Mouse (Mus musculus) ovary, postnatal 36 days (tissue): ENCODE results near the gene Sptb.

ENCODE experiments used
- DNase-seq: peaks from one replicate; pipeline ENCODE4 v3.0.0; 2022; ENCODE audit warnings: low spot score, mixed read lengths

Gene Sptb

DNA sequence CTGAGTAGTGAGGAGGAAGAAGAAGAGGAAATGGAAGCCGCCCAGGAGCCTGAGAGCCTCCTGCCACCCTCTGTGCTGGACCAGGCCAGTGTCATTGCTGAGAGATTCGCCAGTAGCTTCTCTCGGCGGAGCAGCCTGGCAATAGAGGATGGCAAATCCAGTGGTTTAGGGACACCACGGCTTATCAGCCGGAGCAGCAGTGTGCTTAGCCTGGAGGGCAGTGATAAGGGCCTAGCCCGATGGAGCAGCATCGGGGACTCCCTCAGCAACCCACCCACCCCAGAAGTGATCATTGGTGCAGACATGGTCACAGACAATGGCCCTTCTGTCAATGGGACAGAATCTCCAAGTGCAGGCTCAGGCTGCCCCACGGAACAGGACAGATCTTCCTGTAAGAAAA is 134.3 kb downstream of the Sptb start:
- no peak for DNase-seq

- DNase-seq, result no peak
Measured at GRCm38 (mm10) chr12:76574815-76575214, 135.5 kb downstream of the Sptb start.

DNA sequence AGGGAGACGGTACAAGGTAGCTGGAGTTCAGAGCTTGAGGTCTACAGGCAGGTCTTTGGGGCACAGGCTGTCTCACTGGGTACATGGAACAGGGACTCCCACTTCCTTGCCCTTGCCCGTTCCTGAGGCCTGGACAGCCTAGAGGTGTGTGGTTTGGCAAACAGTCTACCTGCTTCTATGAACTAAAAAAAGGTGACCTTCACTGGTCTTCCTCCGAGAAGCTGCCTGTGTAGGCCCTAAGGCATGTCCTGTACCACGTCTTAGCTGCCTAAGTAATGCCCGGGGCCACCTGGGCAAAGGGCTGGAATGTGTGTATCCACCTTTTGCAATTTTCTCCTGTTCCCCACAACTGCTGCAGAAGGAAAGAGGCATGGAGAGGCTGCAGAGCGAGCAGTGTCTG is 137.0 kb downstream of the Sptb start:
- no peak for DNase-seq

GRCm38 (mm10) chr12:76572261-76573251 is 137.8 kb downstream of the Sptb start:
- DNase-seq, result no peak

DNA sequence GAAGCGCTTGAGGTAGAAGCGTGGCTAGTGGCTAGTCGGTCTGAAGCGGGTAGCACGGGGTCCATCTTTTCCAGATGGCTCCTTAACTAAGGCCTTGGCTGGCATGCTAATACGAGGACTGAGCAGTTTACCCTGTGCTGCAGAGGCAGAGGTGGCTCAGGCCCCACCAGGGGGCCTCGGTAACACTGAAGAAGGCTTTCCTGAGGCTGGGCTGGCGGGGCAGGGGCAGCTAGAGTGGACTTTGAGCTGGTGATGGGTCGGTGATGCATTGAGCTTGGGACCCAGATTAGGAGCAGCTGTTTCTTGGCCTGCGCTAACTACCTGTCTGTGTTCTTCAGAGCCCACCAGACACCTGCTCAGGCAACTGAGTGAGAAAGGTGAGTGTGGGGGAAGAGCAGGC is 139.1 kb downstream of the Sptb start:
- DNase-seq, result no peak

DNA sequence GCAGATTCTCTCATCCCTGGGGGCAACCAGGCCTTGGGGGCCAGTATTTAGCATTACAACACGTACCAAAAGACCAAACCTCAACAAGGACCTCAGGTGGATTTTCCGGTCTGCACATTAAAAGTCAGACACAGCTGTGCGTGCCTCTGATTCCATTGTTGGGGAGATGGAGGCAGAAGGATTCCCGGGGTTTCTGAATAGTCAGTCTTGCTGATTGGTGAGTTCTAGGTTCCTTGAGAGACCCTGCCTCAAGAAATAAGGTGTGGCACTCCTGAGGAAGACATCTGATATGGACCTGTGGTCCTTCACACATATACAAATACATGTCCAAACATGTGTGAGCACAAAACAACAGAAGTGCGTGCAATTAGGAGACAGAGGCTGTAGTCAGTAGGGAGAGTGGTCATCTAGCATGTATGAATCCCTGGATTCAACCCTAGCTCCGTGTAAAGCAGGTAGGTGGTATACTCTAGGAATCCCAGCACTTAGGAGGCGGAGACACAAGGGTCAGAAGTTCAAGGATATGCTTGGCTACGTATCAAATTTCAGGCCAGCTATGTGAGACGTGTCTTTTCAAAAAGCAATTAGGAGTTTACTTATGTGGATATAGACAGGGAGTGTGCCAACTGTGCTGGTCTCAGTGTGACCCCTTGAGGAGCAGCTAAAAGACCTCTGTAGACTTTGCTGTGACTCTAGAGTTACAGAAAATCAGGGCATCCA is 140.0 kb downstream of the Sptb start:
- DNase-seq, result no peak

DNA sequence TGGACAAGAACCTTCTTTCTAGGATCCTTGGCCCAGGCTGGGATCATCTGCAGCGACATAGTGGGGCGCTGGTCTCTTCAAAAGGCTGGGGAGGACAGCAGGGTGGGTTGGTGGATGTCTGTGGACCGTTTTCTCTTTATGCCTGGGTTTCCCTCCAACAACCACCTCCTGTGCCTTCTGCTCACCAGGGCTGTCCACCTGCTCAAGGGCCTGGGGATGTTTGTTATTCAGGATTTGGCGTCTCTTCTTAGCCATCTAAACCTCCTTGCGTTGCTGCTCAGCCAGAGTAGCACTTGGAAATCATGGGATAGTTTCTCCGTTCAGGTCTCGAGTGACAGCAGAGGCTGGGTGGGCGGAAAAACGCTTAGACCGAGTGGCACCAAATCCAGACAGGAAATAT is 144.1 kb downstream of the Sptb start:
- no peak for DNase-seq

DNA sequence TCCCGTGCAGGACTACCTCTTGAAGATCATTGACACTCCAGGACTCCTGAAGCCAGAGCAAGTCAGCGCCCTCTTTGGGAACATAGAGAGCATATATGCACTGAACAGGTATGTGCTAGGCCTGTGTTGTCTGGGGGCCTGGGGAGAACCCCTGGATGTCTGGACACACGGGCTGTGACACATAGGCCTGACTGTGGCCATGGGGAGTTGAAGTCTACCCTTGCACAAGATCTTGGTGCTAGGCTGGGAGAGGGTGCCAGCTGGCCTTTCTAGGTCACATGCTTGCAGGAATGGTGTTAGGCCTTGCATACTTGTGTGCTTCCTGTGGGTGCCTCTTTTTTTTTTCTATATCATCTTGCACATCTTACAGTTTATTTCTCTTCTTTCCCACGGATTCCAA is 148.2 kb downstream of the Sptb start:
- DNase-seq, result no peak

DNA sequence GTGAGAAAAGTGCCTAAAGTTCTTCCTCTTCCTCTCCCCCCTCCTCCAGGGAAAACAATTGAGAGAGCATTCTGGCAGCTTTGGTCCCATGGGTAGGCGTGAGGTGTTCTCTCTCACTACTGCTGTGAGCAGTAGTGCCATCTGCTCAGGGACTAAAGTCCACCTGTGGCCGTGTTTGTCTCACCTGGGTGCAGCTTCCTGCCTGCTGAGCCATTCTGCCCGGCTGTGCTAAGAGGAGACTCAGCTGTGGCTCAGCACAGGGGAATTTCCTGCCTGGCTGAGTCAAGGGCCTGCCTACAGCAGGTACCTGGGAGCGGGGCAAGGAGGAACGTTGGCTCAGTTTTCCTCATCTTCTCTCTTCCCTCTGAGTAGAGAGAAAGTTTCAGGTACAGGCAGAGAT is 152.1 kb downstream of the Sptb start:
- DNase-seq, result no peak

- no peak for DNase-seq
Measured at GRCm38 (mm10) chr12:76556745-76557389, 153.5 kb downstream of the Sptb start.

GRCm38 (mm10) chr12:76556187-76556586 is 154.2 kb downstream of the Sptb start:
- DNase-seq, result no peak

DNA sequence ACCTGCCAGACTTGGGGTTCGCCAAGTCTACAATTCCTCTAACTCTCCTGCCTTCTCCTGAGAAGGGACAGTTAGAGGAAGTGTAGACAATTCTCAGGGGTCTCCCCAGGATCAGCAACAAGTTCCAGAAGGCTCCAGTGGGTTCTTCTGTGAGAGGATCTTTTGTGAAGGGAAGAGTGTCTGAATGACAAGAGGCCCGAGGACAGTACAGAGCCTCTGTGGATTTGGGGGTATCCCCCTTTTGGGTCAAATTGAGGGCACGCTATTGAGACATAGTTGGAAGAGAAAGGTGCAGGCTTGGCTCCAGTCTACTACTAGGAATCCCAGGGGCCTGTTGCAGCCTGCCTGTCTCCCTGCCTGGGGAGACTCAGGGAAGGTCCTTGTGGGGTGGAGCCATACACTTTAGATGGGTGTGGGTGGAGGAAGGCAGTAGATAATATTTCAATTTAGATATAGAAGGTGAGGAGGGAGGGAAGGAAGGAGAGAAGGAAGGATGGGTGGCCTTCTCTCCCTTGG is 155.4 kb downstream of the Sptb start:
- DNase-seq, result no peak

DNA sequence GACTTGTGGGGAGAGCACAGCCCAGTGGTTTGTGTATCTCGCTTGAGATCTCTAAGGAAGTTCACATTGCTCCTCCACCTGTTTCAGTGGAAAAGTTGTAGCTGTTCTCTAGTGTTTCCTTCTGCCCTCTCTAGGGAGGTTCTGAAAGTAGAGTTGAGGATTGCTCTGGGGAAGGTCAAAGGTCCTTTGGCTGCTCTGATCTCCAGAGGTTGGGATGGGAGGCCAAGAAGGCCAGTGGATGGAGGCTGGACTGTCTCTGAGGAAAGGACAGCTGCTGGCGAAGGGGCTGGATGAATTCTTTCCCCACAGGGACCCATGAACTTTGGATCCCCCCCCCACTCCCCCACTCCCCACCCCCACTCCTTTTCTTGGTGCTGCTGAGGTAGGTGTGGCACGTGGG is 156.0 kb downstream of the Sptb start:
- no peak for DNase-seq

DNA sequence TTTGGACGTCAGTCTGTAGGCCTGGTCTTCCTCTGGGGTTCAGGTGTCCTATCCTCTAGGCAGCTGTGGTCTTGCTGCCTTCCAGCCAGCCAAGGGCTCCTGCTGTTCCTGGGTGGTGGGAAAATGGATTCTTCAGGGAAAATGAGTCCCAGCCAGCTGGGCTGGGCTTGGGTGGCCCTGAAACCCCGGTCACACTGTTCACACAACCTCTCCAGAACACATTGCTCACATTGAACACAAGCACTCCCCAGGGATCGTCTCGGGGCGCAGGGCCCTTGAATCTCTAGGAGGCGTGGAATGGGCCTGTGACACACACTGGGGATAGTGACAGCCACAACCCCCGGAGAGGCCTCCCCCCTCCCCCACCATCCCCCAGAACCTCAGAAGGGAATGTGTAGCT is 156.4 kb downstream of the Sptb start:
- DNase-seq, result no peak

- no peak for DNase-seq
Measured at GRCm38 (mm10) chr12:76552958-76553357, 157.4 kb downstream of the Sptb start.

- DNase-seq, result no peak
Measured at GRCm38 (mm10) chr12:76552321-76552720, 158.0 kb downstream of the Sptb start.

DNA sequence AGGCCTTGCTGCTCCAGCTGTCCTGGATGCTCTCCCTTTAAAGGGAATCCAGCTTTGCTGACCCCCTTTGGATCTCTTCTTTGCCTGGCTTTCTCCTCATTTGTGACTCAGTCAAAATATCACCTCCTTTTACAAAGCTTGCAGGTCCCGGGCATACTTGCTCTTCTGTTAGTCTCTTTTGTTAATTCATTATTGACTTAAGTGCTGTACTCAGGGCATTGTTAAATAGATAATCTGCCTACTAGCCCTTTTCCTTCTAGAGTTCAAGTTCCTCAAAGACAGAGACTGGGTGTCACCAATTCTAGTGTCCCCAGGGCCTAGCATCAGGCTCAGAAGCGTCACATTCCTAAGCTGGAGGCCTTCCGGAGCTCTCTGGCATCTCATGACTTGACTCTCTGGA is 161.1 kb downstream of the Sptb start:
- DNase-seq, result no peak

- no peak for DNase-seq
Measured at GRCm38 (mm10) chr12:76548082-76548423, 162.3 kb downstream of the Sptb start.

DNA sequence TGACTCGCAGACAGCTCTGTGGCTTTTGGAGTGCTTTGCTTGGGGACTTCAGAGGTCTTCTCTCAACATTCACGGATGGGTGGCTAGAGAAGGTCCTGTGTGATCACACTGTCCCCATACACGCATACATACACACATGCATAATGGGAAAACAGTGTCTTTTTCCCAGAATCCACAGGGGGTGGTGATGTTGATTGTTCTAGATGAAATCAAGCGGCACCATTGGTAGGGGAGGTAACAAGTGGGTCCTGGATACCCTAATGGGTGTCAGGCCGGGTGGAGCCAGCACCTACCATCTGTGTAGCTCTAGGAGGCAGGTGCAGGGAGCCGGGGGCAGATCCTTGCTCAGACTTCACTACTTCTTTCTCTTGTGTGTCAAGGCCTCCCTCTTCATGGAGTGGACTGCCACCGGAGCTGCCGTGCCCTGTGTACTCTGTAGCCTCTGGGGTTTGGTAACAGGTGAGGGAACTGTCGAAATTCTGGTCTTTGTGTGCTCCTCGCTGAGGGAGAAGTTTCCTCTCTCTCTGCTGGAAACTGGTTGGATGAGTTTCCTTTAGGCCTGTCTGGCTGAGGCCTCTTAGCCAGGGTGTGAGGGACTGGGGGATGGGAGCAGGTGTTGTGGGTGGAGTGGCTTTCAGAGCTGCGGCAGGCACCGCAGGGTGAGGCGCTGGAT is 162.8 kb downstream of the Sptb start:
- DNase-seq, result no peak

DNA sequence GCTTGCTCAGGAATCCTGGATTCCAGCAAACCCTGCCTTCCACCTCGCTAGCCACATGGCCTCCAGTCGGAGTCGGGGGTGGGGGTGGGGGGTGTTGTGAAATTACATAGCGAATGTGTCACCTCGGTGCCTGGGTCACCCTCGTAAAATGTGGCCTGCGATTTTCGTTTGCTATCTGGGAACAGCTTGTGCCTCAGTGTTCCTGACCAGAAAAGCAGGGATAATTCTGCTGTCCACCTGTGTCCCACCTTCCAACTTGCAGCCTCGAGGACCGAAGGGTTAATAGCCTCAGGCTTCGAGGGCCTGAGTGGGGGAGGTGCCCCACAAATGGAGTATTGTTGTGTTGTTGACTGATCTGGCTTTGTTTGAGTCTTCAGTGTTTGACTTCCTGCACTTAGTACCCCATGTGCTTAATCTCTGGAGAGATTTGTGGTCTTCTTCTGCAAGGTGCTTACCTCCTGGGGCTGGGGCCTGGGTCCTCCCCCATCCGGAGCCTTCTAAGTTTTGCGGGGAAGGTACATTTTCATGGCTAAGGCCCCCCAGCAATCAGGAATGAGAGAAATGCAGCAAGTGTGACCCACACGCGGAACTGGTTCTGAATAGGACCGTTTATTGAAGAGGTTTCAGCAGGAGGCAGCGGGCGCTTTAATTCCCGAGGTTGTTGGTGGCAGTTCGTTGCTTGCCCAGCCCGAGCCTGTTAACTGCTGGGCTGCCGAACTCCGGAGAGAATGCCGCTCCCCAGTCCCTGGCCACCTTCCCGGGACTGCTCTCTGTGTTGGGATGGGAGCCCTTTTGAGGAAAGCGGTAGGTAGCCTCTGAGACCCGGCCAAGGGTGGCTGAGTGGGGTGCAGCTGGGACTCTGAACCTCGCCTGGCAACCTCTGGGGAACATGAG is 163.7 kb downstream of the Sptb start:
- DNase-seq, result no peak

DNA sequence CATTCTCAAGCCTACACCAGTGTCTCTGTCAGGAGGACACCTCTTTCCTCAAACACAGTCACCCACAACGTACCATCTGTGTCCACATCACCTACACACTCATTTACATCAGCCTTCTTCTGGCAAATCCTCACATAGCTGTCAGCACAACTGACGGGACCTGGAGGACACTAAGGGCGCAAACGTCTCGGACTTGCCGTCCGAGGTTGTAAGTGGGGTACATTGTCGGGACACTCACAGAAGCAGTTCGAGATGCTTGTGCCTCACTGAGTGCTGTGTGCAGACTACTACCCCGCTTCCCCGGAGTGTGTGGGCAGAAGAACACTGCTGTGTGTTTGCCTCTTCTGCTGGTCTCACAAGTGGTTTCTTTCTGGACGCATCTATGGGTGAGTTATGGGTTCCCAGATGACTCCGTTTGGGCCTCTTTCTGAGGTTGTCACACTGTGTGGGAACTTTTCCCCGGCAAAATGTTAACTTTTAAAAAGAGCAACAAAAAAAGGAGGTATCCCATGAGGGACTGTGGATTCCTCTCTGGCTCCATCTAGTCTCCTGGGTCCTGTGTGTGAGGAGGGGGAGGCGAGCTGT is 164.5 kb downstream of the Sptb start:
- no peak for DNase-seq
